Mouse (Mus musculus): ENCODE results near the gene Ak5. TPM values are rescaled to one million over a fixed set of nuclear protein-coding genes. Genes with fewer than 3 reads are reported as not detected.

The Ak5 gene
- polyA plus RNA-seq, 1 experiment from 2014 or later = 3.1 TPM

DNA sequence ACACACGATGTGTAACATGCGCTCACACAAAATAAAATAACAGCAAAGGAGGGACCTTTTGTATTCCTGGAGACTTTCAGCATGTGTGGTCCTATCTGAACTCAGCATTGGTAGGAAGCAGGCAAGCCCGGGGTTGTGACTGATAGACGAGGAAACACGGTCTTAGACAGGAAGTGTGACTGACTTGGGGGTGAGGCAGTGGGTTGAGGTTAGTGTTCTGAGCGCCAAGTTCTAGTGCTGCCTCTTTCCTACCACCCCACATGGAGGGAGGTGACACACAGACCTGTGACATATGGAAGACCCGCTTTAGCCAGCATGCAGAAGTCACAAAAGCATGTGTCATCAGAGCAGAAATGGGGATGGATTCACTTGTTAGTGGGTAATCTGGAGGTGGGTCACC lies 158.9 kb downstream of the Ak5 start:
- 83% methylated on average over 7 of the region's 7 CpGs for WGBS
- ATAC-seq (ENCODE audit: low read depth) (no peak), DNase-seq (ENCODE audit: low spot score) (no peak)
- no peak overlapping the region for H3K27ac ChIP-seq (replicated peaks; ENCODE audit: low read depth, low read length)
- H3K4me3 ChIP-seq (ENCODE audit: low read depth, low read length) = no peak overlapping the region
- no peaks in the 10 kb centered on the region for H3K4me1 ChIP-seq (ENCODE audit: control insufficient read depth, insufficient read depth, low read length)
- H3K9ac ChIP-seq (ENCODE audit: low read depth, low read length) = no peak overlapping the region
- no peak overlapping the region for H3K4me2 ChIP-seq (ENCODE audit: low read depth, low read length)
- H3K9me3 ChIP-seq (ENCODE audit: control insufficient read depth, low read length) = no peaks in the 10 kb centered on the region
- no peaks in the 10 kb centered on the region for H3K36me3 ChIP-seq (ENCODE audit: control insufficient read depth, insufficient read depth, low read length)
- no peaks in the 10 kb centered on the region for H3K27me3 ChIP-seq (replicated peaks; ENCODE audit: control insufficient read depth, insufficient read depth, low read length)

DNA sequence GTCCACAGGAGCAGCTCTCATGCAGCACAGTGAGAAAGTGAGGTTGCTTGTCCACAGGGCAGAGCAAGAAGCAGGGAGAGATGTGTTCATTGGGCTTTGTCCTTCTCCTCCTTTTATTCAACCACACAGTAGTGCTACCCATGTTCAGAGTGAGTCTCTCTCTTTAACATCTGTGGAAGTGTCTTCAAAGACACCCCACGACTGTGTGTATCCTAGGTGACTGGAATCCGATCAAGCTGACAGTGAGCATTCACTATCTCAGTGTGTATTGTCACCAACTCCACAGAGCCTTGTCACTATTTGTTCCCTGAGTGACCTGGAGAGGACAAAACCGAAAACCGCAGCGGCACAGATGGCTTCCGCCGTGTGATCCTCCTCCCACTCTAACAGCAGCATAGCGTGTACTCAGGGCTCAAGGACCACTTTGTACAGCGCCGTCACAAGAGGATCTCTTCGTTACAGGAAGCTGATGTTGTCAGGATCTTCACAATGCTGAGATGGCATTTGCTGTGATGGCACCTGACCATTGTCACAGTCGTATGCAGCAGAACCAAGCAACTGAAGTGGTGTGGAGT lies 159.7 kb downstream of the Ak5 start:
- no peaks in the 10 kb centered on the region for H3K4me1 ChIP-seq (ENCODE audit: control insufficient read depth, insufficient read depth, low read length)
- no peak for DNase-seq (ENCODE audit: low spot score)

DNA sequence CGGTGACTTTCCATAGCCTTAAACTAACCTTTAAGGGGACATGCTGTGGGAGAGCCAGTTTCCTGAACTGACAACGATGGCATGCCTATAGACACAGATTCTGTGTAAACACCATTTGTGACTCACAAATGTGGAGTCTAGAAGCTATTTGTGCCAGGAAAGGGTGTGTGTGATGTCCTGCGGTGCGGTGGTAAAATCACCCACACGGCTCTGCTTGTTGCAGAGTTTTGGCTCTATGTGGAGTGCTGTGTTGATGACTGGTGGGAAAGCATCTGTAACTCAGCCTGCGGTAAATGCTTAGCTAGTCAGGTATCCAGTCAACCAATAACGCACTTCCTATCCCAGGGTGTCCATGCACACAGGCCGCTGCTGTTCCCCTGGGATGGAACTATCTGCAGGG lies 160.3 kb downstream of the Ak5 start:
- Histone ChIP-seq H3K4me2 (ENCODE audit: low read depth, low read length) (no peak overlapping the region), H3K27me3 (replicated peaks; ENCODE audit: control insufficient read depth, insufficient read depth, low read length) (no peaks in the 10 kb centered on the region), H3K4me1 (ENCODE audit: control insufficient read depth, insufficient read depth, low read length) (no peaks in the 10 kb centered on the region), H3K27ac (replicated peaks; ENCODE audit: low read depth, low read length) (no peak overlapping the region), H3K4me3 (ENCODE audit: low read depth, low read length) (no peak overlapping the region), H3K9ac (ENCODE audit: low read depth, low read length) (no peak overlapping the region), H3K36me3 (ENCODE audit: control insufficient read depth, insufficient read depth, low read length) (no peaks in the 10 kb centered on the region), H3K9me3 (ENCODE audit: control insufficient read depth, low read length) (no peaks in the 10 kb centered on the region)
- DNase-seq (ENCODE audit: low spot score) (no peak), ATAC-seq (ENCODE audit: low read depth) (no peak)
- 82% methylated on average over 8 of the region's 8 CpGs for WGBS

More for the DNA sequence above, 159.7 kb downstream of the Ak5 start:
- H3K4me3 ChIP-seq (ENCODE audit: low read depth, low read length) = no peak overlapping the region
- H3K36me3 ChIP-seq (ENCODE audit: control insufficient read depth, insufficient read depth, low read length) = no peaks in the 10 kb centered on the region
- H3K9ac ChIP-seq (ENCODE audit: low read depth, low read length) = no peak overlapping the region
- no peak overlapping the region for H3K27ac ChIP-seq (replicated peaks; ENCODE audit: low read depth, low read length)
- ATAC-seq (ENCODE audit: low read depth) = no peak
- 84% methylated on average over 12 of the region's 12 CpGs for WGBS
- H3K4me2 ChIP-seq (ENCODE audit: low read depth, low read length) = no peak overlapping the region
- H3K9me3 ChIP-seq (ENCODE audit: control insufficient read depth, low read length) = no peaks in the 10 kb centered on the region
- H3K27me3 ChIP-seq (replicated peaks; ENCODE audit: control insufficient read depth, insufficient read depth, low read length) = no peaks in the 10 kb centered on the region

DNA sequence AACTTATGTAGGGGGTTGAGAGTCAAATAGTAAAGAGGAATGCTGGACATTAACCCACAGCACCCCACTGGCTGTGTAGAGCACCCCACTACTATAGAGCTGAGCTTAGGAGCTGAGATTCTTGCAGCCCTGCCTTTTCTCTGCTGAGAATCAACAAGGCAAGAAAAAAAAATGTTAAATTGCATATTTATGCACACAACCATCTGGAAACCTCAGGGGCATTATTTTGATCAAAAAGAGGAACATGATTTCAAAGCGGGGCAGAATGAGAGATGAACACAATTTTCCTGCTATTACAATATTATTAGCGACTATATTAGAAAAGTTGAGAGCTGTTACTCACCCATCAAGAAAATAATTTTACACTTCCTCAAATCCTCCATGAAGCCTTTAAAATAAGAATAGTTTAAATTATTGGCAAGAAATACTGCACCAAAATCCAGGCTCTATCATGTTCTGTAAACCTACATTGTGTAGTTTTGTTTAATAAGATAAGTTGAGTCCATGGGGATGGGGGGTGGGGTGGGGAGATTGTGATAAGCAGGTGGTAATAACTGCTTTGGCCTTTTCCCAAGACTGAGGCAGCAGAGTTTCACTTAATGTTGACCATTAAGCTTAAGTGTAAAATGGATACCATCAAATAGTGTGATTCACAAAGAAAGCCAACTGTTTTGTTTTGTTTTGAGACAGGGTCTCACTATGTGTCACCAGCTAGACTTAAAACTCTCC lies 169.0 kb downstream of the Ak5 start:
- WGBS = 63% methylated on average over 2 of the region's 2 CpGs
- no peaks in the 10 kb centered on the region for H3K36me3 ChIP-seq (ENCODE audit: control insufficient read depth, insufficient read depth, low read length)
- no peak overlapping the region for H3K27ac ChIP-seq (replicated peaks; ENCODE audit: low read depth, low read length)
- H3K4me3 ChIP-seq (ENCODE audit: low read depth, low read length) = no peak overlapping the region
- ATAC-seq (ENCODE audit: low read depth) = no peak
- DNase-seq (ENCODE audit: low spot score) = no peak
- no peak overlapping the region for H3K9ac ChIP-seq (ENCODE audit: low read depth, low read length)
- no peaks in the 10 kb centered on the region for H3K27me3 ChIP-seq (replicated peaks; ENCODE audit: control insufficient read depth, insufficient read depth, low read length)
- no peak overlapping the region for H3K4me2 ChIP-seq (ENCODE audit: low read depth, low read length)
- no peaks in the 10 kb centered on the region for H3K4me1 ChIP-seq (ENCODE audit: control insufficient read depth, insufficient read depth, low read length)
- H3K9me3 ChIP-seq (ENCODE audit: control insufficient read depth, low read length) = no peaks in the 10 kb centered on the region

- WGBS = 78% methylated on average over 2 of the region's 2 CpGs
- no peak overlapping the region for H3K4me2 ChIP-seq (ENCODE audit: low read depth, low read length)
- no peak for DNase-seq (ENCODE audit: low spot score)
These were observed 170.3 kb downstream of the Ak5 start for GRCm38 (mm10) chr3:152497842-152498241.

DNA sequence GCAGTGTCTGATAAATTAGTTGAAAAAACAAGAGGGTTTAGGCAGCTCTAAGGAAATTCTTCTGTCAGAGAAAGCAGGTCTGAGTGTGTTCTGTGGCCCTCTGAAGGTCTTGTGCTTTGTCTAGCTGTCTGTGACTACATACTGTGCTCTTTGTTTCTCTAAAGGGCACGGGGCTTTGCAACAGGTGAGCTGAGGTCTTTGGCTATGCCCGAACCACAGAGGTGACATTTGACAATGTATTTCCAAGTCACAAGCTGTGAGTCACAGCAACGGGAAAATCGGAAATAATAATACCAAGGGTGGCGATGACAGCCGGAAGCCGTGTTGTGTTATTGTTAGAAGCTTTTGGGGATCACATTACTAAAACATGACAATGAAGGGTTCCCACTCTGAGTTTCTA lies 171.1 kb downstream of the Ak5 start:
- DNase-seq (ENCODE audit: low spot score) (no peak), ATAC-seq (ENCODE audit: low read depth) (no peak)
- H3K4me1 ChIP-seq (ENCODE audit: control insufficient read depth, insufficient read depth, low read length) = no peaks in the 10 kb centered on the region
- no peak overlapping the region for H3K27ac ChIP-seq (replicated peaks; ENCODE audit: low read depth, low read length)
- 43% methylated on average over 7 of the region's 7 CpGs for WGBS
- no peaks in the 10 kb centered on the region for H3K27me3 ChIP-seq (replicated peaks; ENCODE audit: control insufficient read depth, insufficient read depth, low read length)
- H3K4me3 ChIP-seq (ENCODE audit: low read depth, low read length) = no peak overlapping the region
- no peaks in the 10 kb centered on the region for H3K36me3 ChIP-seq (ENCODE audit: control insufficient read depth, insufficient read depth, low read length)
- H3K9me3 ChIP-seq (ENCODE audit: control insufficient read depth, low read length) = no peaks in the 10 kb centered on the region
- H3K9ac ChIP-seq (ENCODE audit: low read depth, low read length) = no peak overlapping the region
- H3K4me2 ChIP-seq (ENCODE audit: low read depth, low read length) = no peak overlapping the region

More at GRCm38 (mm10) chr3:152497842-152498241, 170.3 kb downstream of the Ak5 start:
- H3K9ac ChIP-seq (ENCODE audit: low read depth, low read length) = no peak overlapping the region
- H3K36me3 ChIP-seq (ENCODE audit: control insufficient read depth, insufficient read depth, low read length) = no peaks in the 10 kb centered on the region
- no peak overlapping the region for H3K4me3 ChIP-seq (ENCODE audit: low read depth, low read length)
- no peaks in the 10 kb centered on the region for H3K9me3 ChIP-seq (ENCODE audit: control insufficient read depth, low read length)
- no peaks in the 10 kb centered on the region for H3K27me3 ChIP-seq (replicated peaks; ENCODE audit: control insufficient read depth, insufficient read depth, low read length)
- H3K4me1 ChIP-seq (ENCODE audit: control insufficient read depth, insufficient read depth, low read length) = no peaks in the 10 kb centered on the region
- no peak for ATAC-seq (ENCODE audit: low read depth)
- no peak overlapping the region for H3K27ac ChIP-seq (replicated peaks; ENCODE audit: low read depth, low read length)

- DNase-seq (ENCODE audit: low spot score) (no peak), ATAC-seq (ENCODE audit: low read depth) (no peak; the same call in 1 of the 2 replicates)
- Histone ChIP-seq H3K36me3 (ENCODE audit: control insufficient read depth, insufficient read depth, low read length) (no peaks in the 10 kb centered on the region), H3K27me3 (replicated peaks; ENCODE audit: control insufficient read depth, insufficient read depth, low read length) (no peaks in the 10 kb centered on the region), H3K4me1 (ENCODE audit: control insufficient read depth, insufficient read depth, low read length) (no peaks in the 10 kb centered on the region), H3K9me3 (ENCODE audit: control insufficient read depth, low read length) (no peaks in the 10 kb centered on the region), H3K27ac (replicated peaks; ENCODE audit: low read depth, low read length) (no peak overlapping the region), H3K4me2 (ENCODE audit: low read depth, low read length) (no peak overlapping the region), H3K9ac (ENCODE audit: low read depth, low read length) (no peak overlapping the region), H3K4me3 (ENCODE audit: low read depth, low read length) (no peak overlapping the region)
- WGBS = 75% methylated on average over 8 of the region's 8 CpGs
These were observed 172.7 kb downstream of the Ak5 start for GRCm38 (mm10) chr3:152495415-152495898.

- H3K4me3 ChIP-seq (ENCODE audit: low read depth, low read length) = no peak overlapping the region
- H3K4me2 ChIP-seq (ENCODE audit: low read depth, low read length) = no peak overlapping the region
- 52% methylated on average over 12 of the region's 12 CpGs for WGBS
- H3K9ac ChIP-seq (ENCODE audit: low read depth, low read length) = no peak overlapping the region
- ATAC-seq (ENCODE audit: low read depth) (peak; percentile 72), DNase-seq (ENCODE audit: low spot score) (peak; percentile 44)
- no peak overlapping the region for H3K27ac ChIP-seq (replicated peaks; ENCODE audit: low read depth, low read length)
- no peaks in the 10 kb centered on the region for H3K27me3 ChIP-seq (replicated peaks; ENCODE audit: control insufficient read depth, insufficient read depth, low read length)
- H3K4me1 ChIP-seq (ENCODE audit: control insufficient read depth, insufficient read depth, low read length) = no peaks in the 10 kb centered on the region
- H3K36me3 ChIP-seq (ENCODE audit: control insufficient read depth, insufficient read depth, low read length) = no peaks in the 10 kb centered on the region
- no peaks in the 10 kb centered on the region for H3K9me3 ChIP-seq (ENCODE audit: control insufficient read depth, low read length)
These were observed 173.3 kb downstream of the Ak5 start for GRCm38 (mm10) chr3:152494667-152495360.
